Mouse (Mus musculus) intestine, postnatal 0 days (tissue): ENCODE measurements around the gene Syt7. TPM values are rescaled to one million over a fixed set of nuclear protein-coding genes. Genes with fewer than 3 reads are reported as not detected.
A peak's percentile ranks its signal among the peaks of the same experiment; 100 is the strongest.

Experiments
- ATAC-seq: fragments of 200-750 bp; cut with Nextera tagmentation; 2 replicates; pipeline ENCODE4 v1.8.0; 2017; ENCODE audit warnings: mild to moderate bottlenecking, moderate TSS enrichment, moderate library complexity
- H3K27ac ChIP-seq: fragments of 300-500 bp; sonication (generic); 2 replicates; pipeline ENCODE4 v1.5.1; 2014; ENCODE audit warnings: mild to moderate bottlenecking, low read depth, low read length, moderate library complexity
- H3K27me3 ChIP-seq: fragments of 300-500 bp; sonication (generic); replicated peaks from 2 replicates; pipeline ENCODE4 v1.6.1; 2014; ENCODE audit warnings: low read length, mixed read lengths; ENCODE audit not compliant: control insufficient read depth, insufficient read depth
- H3K36me3 ChIP-seq: fragments of 300-500 bp; sonication (generic); 2 replicates; pipeline ENCODE4 v1.6.1; 2014; ENCODE audit warnings: mild to moderate bottlenecking, moderate library complexity; ENCODE audit not compliant: control insufficient read depth, insufficient read depth
- H3K4me1 ChIP-seq: fragments of 300-500 bp; sonication (generic); replicated peaks from 2 replicates; pipeline ENCODE4 v1.6.1; 2014; ENCODE audit warnings: antibody characterized with exemption, low read length, mixed read lengths; ENCODE audit not compliant: control insufficient read depth, insufficient read depth
- H3K4me2 ChIP-seq: fragments of 300-500 bp; sonication (generic); replicated peaks from 2 replicates; pipeline ENCODE4 v1.6.1; 2014; ENCODE audit warnings: low read depth, mild to moderate bottlenecking, moderate library complexity
- H3K4me3 ChIP-seq: fragments of 300-500 bp; sonication (generic); 2 replicates; pipeline ENCODE4 v1.5.1; 2014; ENCODE audit warnings: low read depth, low read length
- H3K9ac ChIP-seq: fragments of 300-500 bp; sonication (generic); 2 replicates; pipeline ENCODE4 v1.6.1; 2014; ENCODE audit warnings: mild to moderate bottlenecking, low read depth, low read length
- H3K9me3 ChIP-seq: fragments of 300-500 bp; sonication (generic); 2 replicates; pipeline ENCODE4 v1.6.1; 2016; ENCODE audit warnings: mixed run types; ENCODE audit not compliant: control insufficient read depth
- CTCF ChIP-seq: sonication (generic); IDR thresholded peaks from 2 replicates; pipeline ENCODE4 v1.5.1; 2016; ENCODE audit warnings: low read depth, mild to moderate bottlenecking, control low read depth, antibody characterized with exemption, moderate library complexity
- WGBS: fragments of 180-500 bp; shearing (Covaris S2); extraction: QIAGEN DNeasy Blood & Tissue Kit; methylation state at CpG from one replicate; pipeline ENCODE4 v1.1.7; 2014; 5-methylcytosine and 5-hydroxymethylcytosine counted together
- polyA plus RNA-seq: library from polyadenylated mRNA; unstranded; fragments of >200 nt; fragmentation: Nextera tagmentation; extraction: Ambion mirVana; gene quantifications from 2 replicates; pipeline ENCODE4 v1.2.1, GENCODE M21; 2015

The Syt7 gene
- polyA plus RNA-seq, 1 experiment from 2014 or later, result 1.9 TPM

GRCm38 (mm10) chr19:10375260-10375659 lies 13.6 kb upstream of the Syt7 start:
- H3K27me3 ChIP-seq, result no peaks in the 10 kb centered on the region
- TF ChIP-seq CTCF, result no peak
- no peaks in the 10 kb centered on the region for H3K36me3 ChIP-seq
- no peak overlapping the region for H3K27ac ChIP-seq
- H3K4me2 ChIP-seq, result no peak overlapping the region
- no peak overlapping the region for H3K4me3 ChIP-seq
- no peak overlapping the region for H3K9ac ChIP-seq
- H3K4me1 ChIP-seq, result no peaks in the 10 kb centered on the region
- WGBS, result 46% methylated on average over 5 of the region's 5 CpGs
- H3K9me3 ChIP-seq, result no peaks in the 10 kb centered on the region
- peak; percentile 74 for ATAC-seq

- H3K9ac ChIP-seq, result no peak overlapping the region
- no peak overlapping the region for H3K4me2 ChIP-seq
- H3K4me1 ChIP-seq, result no peaks in the 10 kb centered on the region
- no peak overlapping the region for H3K27ac ChIP-seq
- 34% methylated on average over 5 of the region's 5 CpGs for WGBS
- H3K27me3 ChIP-seq, result no peaks in the 10 kb centered on the region
- no peak for ATAC-seq
- H3K4me3 ChIP-seq, result no peak overlapping the region
- no peak for TF ChIP-seq CTCF
- H3K9me3 ChIP-seq, result no peaks in the 10 kb centered on the region
- H3K36me3 ChIP-seq, result no peaks in the 10 kb centered on the region
Measured at GRCm38 (mm10) chr19:10379978-10380377, 8.9 kb upstream of the Syt7 start.

- no peak overlapping the region for H3K4me2 ChIP-seq
- peaks cover 19% of the 10 kb centered on the region; the same call in 1 of the 2 replicates for H3K27me3 ChIP-seq
- ATAC-seq, result no peak
- no peak overlapping the region for H3K27ac ChIP-seq
- H3K4me1 ChIP-seq, result no peaks in the 10 kb centered on the region
- H3K4me3 ChIP-seq, result no peak overlapping the region
- no peaks in the 10 kb centered on the region for H3K36me3 ChIP-seq
- no peak overlapping the region for H3K9ac ChIP-seq
- TF ChIP-seq CTCF, result no peak
- WGBS, result 59% methylated on average over 5 of the region's 5 CpGs
- H3K9me3 ChIP-seq, result no peaks in the 10 kb centered on the region
Measured at GRCm38 (mm10) chr19:10387660-10388059, 1.2 kb upstream of the Syt7 start.

GRCm38 (mm10) chr19:10389391-10390098 lies 655 bp downstream of the Syt7 start:
- no peaks in the 10 kb centered on the region for H3K36me3 ChIP-seq
- H3K4me1 ChIP-seq, result no peaks in the 10 kb centered on the region
- peaks cover 19% of the 10 kb centered on the region; the same call in 1 of the 2 replicates for H3K27me3 ChIP-seq
- under 1% methylated on average over 53 of the region's 54 CpGs for WGBS
- H3K4me3 ChIP-seq, result peak overlapping the region; percentile 54
- H3K4me2 ChIP-seq, result peak overlapping the region; percentile 97
- no peak overlapping the region for H3K27ac ChIP-seq
- H3K9ac ChIP-seq, result peak overlapping the region; percentile 53
- TF ChIP-seq CTCF, result peak; percentile 29
- H3K9me3 ChIP-seq, result no peaks in the 10 kb centered on the region
- ATAC-seq, result peak; percentile 35

GRCm38 (mm10) chr19:10390099-10390680 lies 1.3 kb downstream of the Syt7 start:
- Histone ChIP-seq H3K4me3 (peak overlapping the region; percentile 54), H3K9ac (no peak overlapping the region), H3K27me3 (peaks cover 19% of the 10 kb centered on the region; the same call in 1 of the 2 replicates), H3K36me3 (no peaks in the 10 kb centered on the region), H3K27ac (no peak overlapping the region), H3K9me3 (no peaks in the 10 kb centered on the region), H3K4me2 (peak overlapping the region; percentile 97), H3K4me1 (no peaks in the 10 kb centered on the region)
- no peak for TF ChIP-seq CTCF
- 36% methylated on average over 9 of the region's 12 CpGs for WGBS
- no peak for ATAC-seq

- Histone ChIP-seq H3K4me2 (no peak overlapping the region), H3K4me1 (no peaks in the 10 kb centered on the region), H3K36me3 (no peaks in the 10 kb centered on the region), H3K27me3 (peaks cover 19% of the 10 kb centered on the region; the same call in 1 of the 2 replicates), H3K9me3 (no peaks in the 10 kb centered on the region), H3K27ac (no peak overlapping the region), H3K4me3 (no peak overlapping the region), H3K9ac (no peak overlapping the region)
- 88% methylated on average over 7 of the region's 7 CpGs for WGBS
- no peak for TF ChIP-seq CTCF
- no peak for ATAC-seq
Measured at GRCm38 (mm10) chr19:10391028-10391427, 2.1 kb downstream of the Syt7 start.
